Mouse (Mus musculus): ENCODE data around the gene Nup107.

- TF ChIP-seq POLR2A (IDR thresholded peaks at IDR 0.05; ENCODE audit: insufficient read depth, low read depth, low read length) (no peak), CTCF (IDR thresholded peaks at IDR 0.05; ENCODE audit: insufficient read depth, low read depth, low read length) (no peak)
Observed at GRCm38 (mm10) chr10:117756784-117757183, 35.7 kb downstream of the Nup107 start.

All from olfactory bulb, adult 2 months (tissue).